Mouse (Mus musculus) liver, adult 2 months (tissue): ENCODE measurements at regions not wholly inside any gene's neighbourhood (a gene's known extent, or its start where the extent isn't known, plus 50 kb on each side); places are given as distances from the start of the nearest gene placed in this dataset.

Experiments
- CTCF ChIP-seq: fragments of 200-500 bp; IDR thresholded peaks from 2 replicates; pipeline ENCODE4 v1.5.1; 2011; ENCODE audit warnings: low read depth, low read length, control low read depth
- POLR2A ChIP-seq: fragments of 200-500 bp; IDR thresholded peaks from 2 replicates; pipeline ENCODE4 v1.6.1; 2011; ENCODE audit warnings: low read length, control low read depth; ENCODE audit not compliant: insufficient read depth; ENCODE audit errors: extremely low read depth

GRCm38 (mm10) chr11:20470396-20470795 lies 72.7 kb upstream of the Sertad2 start:
- TF ChIP-seq CTCF (no peak), POLR2A (no peak)
